Mouse (Mus musculus): ENCODE results near the gene Hnrnpf.

DNA sequence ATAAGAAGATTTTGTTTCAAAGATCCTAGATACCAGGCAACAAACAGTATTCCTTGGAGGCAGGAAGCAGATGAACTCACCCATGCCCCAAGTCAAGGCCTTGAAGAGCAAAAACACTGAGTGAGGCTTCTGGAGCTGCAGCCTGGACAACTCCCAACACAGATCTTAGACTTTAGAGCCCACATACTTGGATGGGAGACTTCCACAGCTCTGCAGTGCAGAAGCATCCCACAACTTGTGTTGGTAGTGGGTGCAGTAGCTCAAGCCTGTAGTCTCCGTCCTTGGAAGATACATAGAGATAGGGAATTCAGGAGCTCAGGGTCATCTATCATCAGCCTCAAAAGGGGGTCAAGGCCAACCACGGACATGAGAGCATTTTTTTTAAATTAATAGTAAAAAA is 14.2 kb upstream of the Hnrnpf start:
- no peak for TF ChIP-seq HCFC1 (IDR thresholded peaks at IDR 0.05; ENCODE audit: borderline replicate concordance, insufficient read depth, low read length)
- TF ChIP-seq CHD2 (IDR thresholded peaks at IDR 0.05; ENCODE audit: low read depth, low read length), result no peak

All from ES-E14 (cell line).